Mouse (Mus musculus) embryonic facial prominence, embryonic 14.5 days (tissue): ENCODE measurements at regions not wholly inside any gene's neighbourhood (a gene's known extent, or its start where the extent isn't known, plus 50 kb on each side); places are given as distances from the start of the nearest gene placed in this dataset.

Experiments used
- ATAC-seq: fragments of 200-750 bp; cut with Nextera tagmentation; 2 replicates; pipeline ENCODE4 v1.8.0; 2017; ENCODE audit warnings: low read depth, moderate number of reproducible peaks, moderate TSS enrichment
- DNase-seq: peaks from one replicate; pipeline ENCODE4 v3.0.0-alpha.2; 2015; ENCODE audit warnings: low spot score
- H3K27ac ChIP-seq: fragments of 300-500 bp; sonication (generic); replicated peaks from 2 replicates; pipeline ENCODE4 v1.5.1; 2014; ENCODE audit warnings: low read depth, mild to moderate bottlenecking, low read length, moderate library complexity
- H3K27me3 ChIP-seq: fragments of 300-500 bp; sonication (generic); replicated peaks from 2 replicates; pipeline ENCODE4 v1.6.1; 2014; ENCODE audit warnings: low read length; ENCODE audit not compliant: control insufficient read depth, insufficient read depth
- H3K36me3 ChIP-seq: fragments of 300-500 bp; sonication (generic); 2 replicates; pipeline ENCODE4 v1.6.1; 2014; ENCODE audit warnings: low read length, mixed read lengths; ENCODE audit not compliant: control insufficient read depth, insufficient read depth
- H3K4me1 ChIP-seq: fragments of 300-500 bp; sonication (generic); 2 replicates; pipeline ENCODE4 v1.6.1; 2014; ENCODE audit warnings: antibody characterized with exemption, low read length; ENCODE audit not compliant: control insufficient read depth, insufficient read depth
- H3K4me2 ChIP-seq: fragments of 300-500 bp; sonication (generic); 2 replicates; pipeline ENCODE4 v1.6.1; 2014; ENCODE audit warnings: low read depth, mild to moderate bottlenecking, low read length, moderate library complexity, mixed read lengths
- H3K4me3 ChIP-seq: fragments of 300-500 bp; sonication (generic); 2 replicates; pipeline ENCODE4 v1.5.1; 2014; ENCODE audit warnings: low read depth, mild to moderate bottlenecking, low read length
- H3K9ac ChIP-seq: fragments of 300-500 bp; sonication (generic); 2 replicates; pipeline ENCODE4 v1.6.1; 2014; ENCODE audit warnings: low read depth, mild to moderate bottlenecking, low read length, moderate library complexity, mixed read lengths
- H3K9me3 ChIP-seq: fragments of 300-500 bp; sonication (generic); 2 replicates; pipeline ENCODE4 v1.6.1; 2016; ENCODE audit warnings: low read length; ENCODE audit not compliant: control insufficient read depth
- WGBS: fragments of 180-500 bp; shearing (Covaris S2); extraction: QIAGEN DNeasy Blood & Tissue Kit; methylation state at CpG from one replicate; pipeline ENCODE4 v1.1.7; 2014; 5-methylcytosine and 5-hydroxymethylcytosine counted together

DNA sequence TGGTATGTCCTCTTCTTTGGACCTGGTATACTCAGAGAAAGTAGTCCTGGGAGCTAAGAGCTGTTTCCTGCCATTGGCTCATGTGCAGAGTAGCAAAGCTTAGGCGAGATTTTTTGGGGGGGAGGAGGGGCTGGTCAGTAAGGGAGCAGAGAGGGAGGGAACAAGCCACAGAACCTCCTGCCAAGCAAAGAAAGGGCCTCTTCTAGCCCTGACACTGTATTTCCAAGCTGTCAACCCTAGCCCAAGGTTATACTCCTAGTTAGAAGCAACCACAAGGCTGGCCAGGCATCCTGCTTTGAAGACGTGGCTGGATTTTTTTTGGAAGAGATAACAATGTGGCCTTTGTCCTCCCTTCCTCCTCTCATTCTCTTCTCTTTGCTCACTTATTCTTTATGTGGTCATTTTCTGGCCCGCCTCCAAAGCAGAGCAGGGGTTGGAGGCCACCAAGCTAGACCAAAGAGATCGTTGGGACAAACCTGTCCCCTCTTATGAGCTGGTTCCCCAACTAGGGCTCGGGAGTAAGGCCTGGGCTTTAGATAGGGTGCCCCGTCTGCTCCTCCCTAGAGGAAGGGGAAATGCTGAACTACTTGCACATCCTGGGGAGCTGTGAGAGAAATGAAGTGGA, 146.4 kb downstream of the Pja1 start:
- Histone ChIP-seq H3K4me2 (no peak overlapping the region), H3K9me3 (no peaks in the 10 kb centered on the region), H3K36me3 (no peaks in the 10 kb centered on the region), H3K9ac (no peak overlapping the region), H3K27me3 (peaks cover 9% of the 10 kb centered on the region), H3K4me3 (no peak overlapping the region), H3K4me1 (peaks cover 14% of the 10 kb centered on the region; the same call in 1 of the 2 replicates), H3K27ac (peak overlapping the region; percentile 63)
- WGBS = 55% methylated on average over 6 of the region's 6 CpGs
- DNase-seq = no peak
- no peak for ATAC-seq

DNA sequence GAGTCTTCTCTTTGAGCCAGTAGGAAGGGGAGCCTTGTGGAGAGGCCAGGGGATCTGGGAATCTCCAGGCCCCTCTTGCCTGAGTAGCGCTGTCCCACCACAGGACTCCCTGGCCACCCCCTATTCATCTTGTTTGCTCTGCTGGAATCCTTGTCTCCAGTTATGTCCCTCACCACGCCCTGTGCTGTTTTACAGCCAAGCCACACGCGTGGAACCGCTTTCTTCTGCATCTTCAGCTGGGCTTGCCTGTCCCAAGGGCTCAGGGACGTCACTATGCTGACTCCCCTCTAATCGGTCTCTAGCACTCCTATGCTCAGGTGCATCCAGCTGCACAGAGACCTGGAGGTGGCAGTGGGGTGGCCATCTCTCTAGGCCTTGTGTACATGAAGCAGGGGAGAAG, 151.3 kb downstream of the Pja1 start:
- no peak for DNase-seq

DNA sequence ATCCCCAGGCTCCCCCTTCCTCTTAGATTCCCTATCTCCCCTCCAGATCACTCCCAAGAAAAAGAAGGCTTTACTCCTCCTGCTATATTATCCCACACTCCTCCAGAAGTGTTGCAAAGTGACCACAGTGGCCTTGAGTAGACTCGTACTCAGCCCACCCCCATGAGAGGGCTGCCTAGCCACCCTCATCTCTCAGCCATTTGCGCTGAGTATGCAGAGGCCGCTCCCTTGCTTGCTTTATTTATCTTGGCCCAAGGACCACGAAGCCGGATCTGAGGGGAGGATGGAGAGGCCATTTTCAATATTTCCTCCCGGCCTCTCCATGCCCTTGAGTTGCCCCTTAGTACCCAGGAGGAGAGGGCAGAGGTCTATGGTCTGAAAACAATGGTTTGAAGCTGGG, 151.9 kb downstream of the Pja1 start:
- H3K36me3 ChIP-seq = no peaks in the 10 kb centered on the region
- no peak overlapping the region for H3K4me3 ChIP-seq
- WGBS = 67% methylated on average over 6 of the region's 6 CpGs
- H3K9me3 ChIP-seq = no peaks in the 10 kb centered on the region
- no peak overlapping the region for H3K4me2 ChIP-seq
- H3K27ac ChIP-seq = no peak overlapping the region
- peaks cover 10% of the 10 kb centered on the region; the same call in 1 of the 2 replicates for H3K27me3 ChIP-seq
- H3K9ac ChIP-seq = no peak overlapping the region
- ATAC-seq (no peak; the same call in 1 of the 2 replicates), DNase-seq (no peak)
- peaks cover 4% of the 10 kb centered on the region; the same call in 1 of the 2 replicates for H3K4me1 ChIP-seq

More for the DNA sequence above, 151.3 kb downstream of the Pja1 start:
- H3K27ac ChIP-seq = no peak overlapping the region
- no peak overlapping the region for H3K9ac ChIP-seq
- no peak overlapping the region for H3K4me2 ChIP-seq
- no peak overlapping the region for H3K4me3 ChIP-seq
- peaks cover 10% of the 10 kb centered on the region; the same call in 1 of the 2 replicates for H3K27me3 ChIP-seq
- H3K4me1 ChIP-seq = peaks cover 4% of the 10 kb centered on the region; the same call in 1 of the 2 replicates
- 72% methylated on average over 7 of the region's 7 CpGs for WGBS
- H3K9me3 ChIP-seq = no peaks in the 10 kb centered on the region
- H3K36me3 ChIP-seq = no peaks in the 10 kb centered on the region
- no peak for ATAC-seq

DNA sequence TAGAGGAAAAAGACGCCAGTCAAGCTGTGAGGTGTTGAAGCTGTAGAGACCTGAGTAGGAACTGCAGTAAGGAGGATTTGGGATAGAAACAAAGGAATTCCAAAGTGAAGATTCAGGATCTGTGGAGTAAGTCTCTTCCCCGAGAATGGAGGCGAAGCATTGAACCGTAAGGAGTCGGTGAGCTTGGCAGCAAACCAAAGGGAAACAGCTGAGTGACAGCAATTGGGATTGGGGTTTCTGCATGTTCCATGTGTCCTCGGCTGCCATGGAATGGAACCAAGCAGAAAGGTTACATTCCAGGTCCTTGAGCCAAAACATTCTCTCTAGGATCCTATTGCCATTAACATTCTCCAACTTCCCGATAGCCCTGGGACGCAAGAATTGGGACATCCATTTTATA, 152.9 kb downstream of the Pja1 start:
- Histone ChIP-seq H3K4me1 (peaks cover 4% of the 10 kb centered on the region; the same call in 1 of the 2 replicates), H3K9ac (no peak overlapping the region), H3K27ac (no peak overlapping the region), H3K9me3 (no peaks in the 10 kb centered on the region), H3K36me3 (no peaks in the 10 kb centered on the region), H3K4me3 (no peak overlapping the region), H3K27me3 (peaks cover 10% of the 10 kb centered on the region; the same call in 1 of the 2 replicates), H3K4me2 (no peak overlapping the region)
- no peak for DNase-seq
- no peak for ATAC-seq
- WGBS = 63% methylated on average over 8 of the region's 8 CpGs

DNA sequence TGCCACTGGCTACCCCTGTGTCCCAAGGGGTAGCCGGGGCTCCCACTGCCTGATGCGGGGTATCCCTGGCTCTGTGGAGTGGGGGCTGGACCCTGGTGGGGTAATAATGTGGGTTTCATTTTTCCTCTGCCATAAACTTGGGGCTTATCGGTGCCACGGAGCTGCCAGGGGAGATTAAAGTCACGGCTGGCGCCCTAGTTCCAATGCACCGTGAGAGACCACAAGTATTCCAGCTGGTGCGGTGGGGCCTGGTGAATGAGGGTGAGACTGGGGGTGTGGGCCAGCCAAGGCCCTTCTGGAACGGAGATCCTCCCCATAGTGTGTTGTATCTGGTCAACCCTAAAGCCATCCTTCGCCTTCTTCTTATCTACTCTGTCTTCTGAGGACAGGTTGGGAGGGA, 153.3 kb downstream of the Pja1 start:
- Histone ChIP-seq H3K4me1 (peaks cover 4% of the 10 kb centered on the region; the same call in 1 of the 2 replicates), H3K4me2 (no peak overlapping the region), H3K27ac (no peak overlapping the region), H3K9me3 (no peaks in the 10 kb centered on the region), H3K9ac (no peak overlapping the region), H3K4me3 (no peak overlapping the region), H3K27me3 (peaks cover 9% of the 10 kb centered on the region; the same call in 1 of the 2 replicates), H3K36me3 (no peaks in the 10 kb centered on the region)
- DNase-seq (no peak), ATAC-seq (no peak)
- WGBS = 58% methylated on average over 10 of the region's 10 CpGs

DNA sequence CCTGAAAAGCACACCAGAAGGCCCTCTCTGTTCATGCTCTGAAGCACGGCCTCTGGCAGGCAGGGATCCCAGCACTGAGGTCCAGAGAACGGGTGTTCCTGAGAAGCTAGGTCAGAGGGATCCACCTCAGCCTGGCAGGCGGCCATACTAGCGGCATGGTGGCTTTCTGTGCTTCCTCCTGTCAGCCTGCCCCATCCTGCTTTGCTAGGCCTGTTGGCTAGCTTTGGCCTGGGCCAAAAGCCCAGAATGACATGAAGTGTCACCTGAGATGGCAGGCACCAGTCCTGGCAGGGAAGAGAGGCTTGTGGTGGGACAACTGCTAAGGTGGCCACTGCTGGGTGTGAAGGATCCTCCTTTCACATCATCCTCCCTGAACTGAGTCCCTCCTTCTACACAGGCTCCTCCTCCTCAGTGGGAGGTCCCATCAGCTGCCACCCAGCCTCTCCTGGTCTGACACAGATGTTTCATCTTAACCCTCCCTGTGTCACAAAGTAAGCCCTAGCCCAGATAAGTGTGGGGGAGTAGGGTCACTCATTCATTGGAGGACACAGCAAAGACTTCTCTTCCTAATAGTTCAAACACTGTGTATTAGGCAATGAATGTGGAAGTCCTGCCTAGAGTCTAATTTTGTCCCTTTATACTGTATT, 154.5 kb downstream of the Pja1 start:
- 68% methylated on average over 3 of the region's 4 CpGs for WGBS
- ATAC-seq (no peak), DNase-seq (no peak)
- H3K4me2 ChIP-seq = no peak overlapping the region
- no peaks in the 10 kb centered on the region for H3K9me3 ChIP-seq
- no peak overlapping the region for H3K9ac ChIP-seq
- H3K27ac ChIP-seq = no peak overlapping the region
- H3K4me1 ChIP-seq = peaks cover 4% of the 10 kb centered on the region; the same call in 1 of the 2 replicates
- H3K36me3 ChIP-seq = no peaks in the 10 kb centered on the region
- H3K4me3 ChIP-seq = no peak overlapping the region
- H3K27me3 ChIP-seq = peaks cover 12% of the 10 kb centered on the region; the same call in 1 of the 2 replicates

DNA sequence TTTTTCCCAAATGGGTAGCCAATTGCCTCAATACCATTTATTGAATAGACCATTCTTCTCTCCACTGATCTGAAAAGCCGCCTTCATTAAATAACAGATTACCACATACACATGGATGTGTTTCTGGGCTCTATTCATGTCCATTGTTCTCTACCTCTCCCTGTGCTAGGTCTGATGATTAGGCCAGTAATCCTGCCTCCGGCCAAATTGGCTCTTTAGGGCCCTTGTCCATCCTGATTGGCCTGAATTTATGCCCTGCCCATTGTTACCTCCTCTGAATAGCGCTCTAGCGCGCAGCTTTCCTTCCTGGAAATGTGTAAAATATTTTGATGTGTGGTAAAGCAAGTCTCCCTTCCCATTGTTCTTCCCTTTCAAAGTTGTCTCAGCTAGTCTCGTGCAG, 163.2 kb downstream of the Efnb1 start:
- 59% methylated on average over 6 of the region's 6 CpGs for WGBS
- Histone ChIP-seq H3K4me3 (no peak overlapping the region), H3K27ac (no peak overlapping the region), H3K4me2 (no peak overlapping the region), H3K36me3 (no peaks in the 10 kb centered on the region), H3K9ac (no peak overlapping the region), H3K27me3 (peaks cover 50% of the 10 kb centered on the region), H3K9me3 (no peaks in the 10 kb centered on the region), H3K4me1 (no peaks in the 10 kb centered on the region)
- ATAC-seq = no peak
- no peak for DNase-seq

DNA sequence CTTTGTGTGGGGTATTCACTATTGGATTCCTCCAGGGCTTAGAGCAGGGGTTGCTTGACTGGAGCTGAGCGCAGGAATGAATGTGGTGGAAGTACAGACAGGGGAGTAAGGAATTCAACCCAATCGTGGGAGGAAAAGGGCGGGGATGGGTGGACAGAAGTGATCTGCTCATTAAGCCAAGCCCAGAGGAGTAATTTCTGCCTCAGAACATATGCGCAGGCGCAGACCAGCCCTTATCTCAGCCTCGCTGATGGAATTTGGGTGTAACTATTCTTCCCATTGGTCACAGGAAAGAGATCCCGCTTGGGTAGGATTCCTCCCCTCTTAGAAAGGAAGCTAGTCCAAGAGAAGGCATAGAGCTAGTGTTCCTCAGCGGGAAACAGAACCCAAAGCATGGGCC, 158.8 kb downstream of the Efnb1 start:
- H3K9me3 ChIP-seq = no peaks in the 10 kb centered on the region
- H3K4me2 ChIP-seq = no peak overlapping the region
- H3K4me3 ChIP-seq = no peak overlapping the region
- no peak overlapping the region for H3K27ac ChIP-seq
- H3K36me3 ChIP-seq = no peaks in the 10 kb centered on the region
- peaks cover 42% of the 10 kb centered on the region for H3K27me3 ChIP-seq
- no peak for DNase-seq
- no peak for ATAC-seq
- 68% methylated on average over 8 of the region's 8 CpGs for WGBS
- peaks cover 4% of the 10 kb centered on the region; the same call in 1 of the 2 replicates for H3K4me1 ChIP-seq
- H3K9ac ChIP-seq = no peak overlapping the region
